Mouse (Mus musculus) forebrain, embryonic 15.5 days (tissue): ENCODE data around the gene Cnga1. TPM values are rescaled to one million over a fixed set of nuclear protein-coding genes. Genes with fewer than 3 reads are reported as not detected.
"Not testable (repeated sequence)": the region's sequence is repeated elsewhere in the genome, so short reads cannot be mapped to it uniquely, and the experiment has no call there.

Source experiments
- ATAC-seq: fragments of 200-750 bp; cut with Nextera tagmentation; replicated peaks from 2 replicates; pipeline ENCODE4 v1.8.0; 2017; ENCODE audit warnings: mild to moderate bottlenecking, moderate TSS enrichment, moderate library complexity
- H3K27ac ChIP-seq: fragments of 300-500 bp; sonication (generic); replicated peaks from 2 replicates; pipeline ENCODE4 v1.5.1; 2015; ENCODE audit warnings: mild to moderate bottlenecking, inconsistent platforms
- H3K27me3 ChIP-seq: fragments of 300-500 bp; sonication (generic); 2 replicates; pipeline ENCODE4 v1.6.1; 2015; ENCODE audit warnings: inconsistent platforms
- H3K36me3 ChIP-seq: fragments of 300-500 bp; sonication (generic); 2 replicates; pipeline ENCODE4 v1.6.1; 2015; ENCODE audit warnings: mild to moderate bottlenecking, inconsistent platforms
- H3K4me1 ChIP-seq: fragments of 300-500 bp; sonication (generic); 2 replicates; pipeline ENCODE4 v1.6.1; 2015; ENCODE audit warnings: inconsistent platforms
- H3K4me2 ChIP-seq: fragments of 300-500 bp; sonication (generic); replicated peaks from 2 replicates; pipeline ENCODE4 v1.6.1; 2015; ENCODE audit warnings: mild to moderate bottlenecking, inconsistent platforms
- H3K4me3 ChIP-seq: fragments of 300-500 bp; sonication (generic); 2 replicates; pipeline ENCODE4 v1.5.1; 2015; ENCODE audit warnings: mild to moderate bottlenecking, inconsistent platforms
- H3K9ac ChIP-seq: fragments of 300-500 bp; sonication (generic); replicated peaks from 2 replicates; pipeline ENCODE4 v1.6.1; 2015; ENCODE audit warnings: mild to moderate bottlenecking, inconsistent platforms
- H3K9me3 ChIP-seq: fragments of 300-500 bp; sonication (generic); 2 replicates; pipeline ENCODE4 v1.6.1; 2016; ENCODE audit warnings: inconsistent platforms
- WGBS: fragments of 180-500 bp; shearing (Covaris S2); methylation state at CpG from one replicate; pipeline ENCODE4 v1.1.7; 2015; ENCODE audit warnings: mixed read lengths; 5-methylcytosine and 5-hydroxymethylcytosine counted together
- polyA plus RNA-seq: library from polyadenylated mRNA; unstranded; fragments of >200 nt; fragmentation: Nextera tagmentation; extraction: Ambion mirVana; gene quantifications from 2 replicates; pipeline ENCODE4 v1.2.1, GENCODE M21; 2015

Cnga1 gene
- polyA plus RNA-seq, 1 experiment from 2014 or later, result not detected

GRCm38 (mm10) chr5:72636122-72636521 is 8.0 kb downstream of the Cnga1 start:
- Histone ChIP-seq H3K27ac (no peak overlapping the region), H3K4me1 (no peaks in the 10 kb centered on the region), H3K27me3 (no peaks in the 10 kb centered on the region), H3K9ac (no peak overlapping the region), H3K4me3 (no peak overlapping the region), H3K9me3 (no peaks in the 10 kb centered on the region), H3K4me2 (no peak overlapping the region), H3K36me3 (no peaks in the 10 kb centered on the region)
- 76% methylated on average over 3 of the region's 3 CpGs for WGBS
- ATAC-seq, result no peak

- Histone ChIP-seq H3K4me1 (no peaks in the 10 kb centered on the region), H3K27ac (no peak overlapping the region), H3K36me3 (no peaks in the 10 kb centered on the region), H3K9ac (no peak overlapping the region), H3K27me3 (no peaks in the 10 kb centered on the region), H3K9me3 (no peaks in the 10 kb centered on the region), H3K4me3 (no peak overlapping the region), H3K4me2 (no peak overlapping the region)
- 85% methylated on average over 9 of the region's 9 CpGs for WGBS
- ATAC-seq, result no peak
Observed at GRCm38 (mm10) chr5:72634791-72635271, 9.2 kb downstream of the Cnga1 start.

GRCm38 (mm10) chr5:72630026-72630425 is 14.0 kb downstream of the Cnga1 start:
- no peak overlapping the region for H3K4me3 ChIP-seq
- no peaks in the 10 kb centered on the region for H3K36me3 ChIP-seq
- no peak overlapping the region for H3K9ac ChIP-seq
- no peak overlapping the region for H3K4me2 ChIP-seq
- no peaks in the 10 kb centered on the region for H3K9me3 ChIP-seq
- 92% methylated on average over 6 of the region's 6 CpGs for WGBS
- no peak overlapping the region for H3K27ac ChIP-seq
- H3K27me3 ChIP-seq, result no peaks in the 10 kb centered on the region
- ATAC-seq, result no peak
- H3K4me1 ChIP-seq, result no peaks in the 10 kb centered on the region

GRCm38 (mm10) chr5:72621022-72621421 is 23.1 kb downstream of the Cnga1 start:
- no peak overlapping the region for H3K27ac ChIP-seq
- 90% methylated on average over 1 of the region's 1 CpGs for WGBS
- H3K9ac ChIP-seq, result no peak overlapping the region
- H3K36me3 ChIP-seq, result no peaks in the 10 kb centered on the region
- no peak overlapping the region for H3K4me3 ChIP-seq
- H3K27me3 ChIP-seq, result no peaks in the 10 kb centered on the region
- no peak for ATAC-seq
- no peak overlapping the region for H3K4me2 ChIP-seq
- no peaks in the 10 kb centered on the region for H3K9me3 ChIP-seq
- H3K4me1 ChIP-seq, result no peaks in the 10 kb centered on the region

- no peak for ATAC-seq
- Histone ChIP-seq H3K4me3 (no peak overlapping the region), H3K9ac (no peak overlapping the region), H3K36me3 (no peaks in the 10 kb centered on the region), H3K4me2 (no peak overlapping the region), H3K27ac (no peak overlapping the region), H3K4me1 (no peaks in the 10 kb centered on the region), H3K9me3 (no peaks in the 10 kb centered on the region), H3K27me3 (no peaks in the 10 kb centered on the region)
- 89% methylated on average over 4 of the region's 4 CpGs for WGBS
Observed at GRCm38 (mm10) chr5:72617413-72617812, 26.7 kb downstream of the Cnga1 start.

GRCm38 (mm10) chr5:72603138-72603537 is 40.9 kb downstream of the Cnga1 start:
- no peak overlapping the region for H3K27ac ChIP-seq

GRCm38 (mm10) chr5:72601006-72601405 is 43.1 kb downstream of the Cnga1 start:
- Histone ChIP-seq H3K4me1 (no peaks in the 10 kb centered on the region), H3K27me3 (no peaks in the 10 kb centered on the region), H3K36me3 (no peaks in the 10 kb centered on the region), H3K9ac (no peak overlapping the region), H3K4me2 (no peak overlapping the region), H3K4me3 (no peak overlapping the region), H3K27ac (no peak overlapping the region), H3K9me3 (no peaks in the 10 kb centered on the region)
- 8% methylated on average over 5 of the region's 5 CpGs for WGBS
- ATAC-seq, result no peak

More at GRCm38 (mm10) chr5:72603138-72603537, 40.9 kb downstream of the Cnga1 start:
- H3K27me3 ChIP-seq, result no peaks in the 10 kb centered on the region
- no peaks in the 10 kb centered on the region for H3K9me3 ChIP-seq
- no peaks in the 10 kb centered on the region for H3K4me1 ChIP-seq
- no peak overlapping the region for H3K9ac ChIP-seq
- ATAC-seq, result no peak
- 87% methylated on average over 4 of the region's 4 CpGs for WGBS
- no peak overlapping the region for H3K4me3 ChIP-seq
- H3K36me3 ChIP-seq, result no peaks in the 10 kb centered on the region
- H3K4me2 ChIP-seq, result no peak overlapping the region

GRCm38 (mm10) chr5:72587192-72587681 is 56.8 kb downstream of the Cnga1 start, which contains the start of gene Gm5868:
Gm5868 (minus strand) TSS chr5:72587551.
- Histone ChIP-seq H3K27ac (no peak within 1 kb of the TSS), H3K9ac (peak within 1 kb of the TSS; percentile 27), H3K4me2 (peak within 1 kb of the TSS; percentile 68), H3K4me3 (peak within 1 kb of the TSS; percentile 39), H3K36me3 (no peaks in the 10 kb centered on the region), H3K27me3 (no peaks in the 10 kb centered on the region), H3K4me1 (peaks cover 8% of the 10 kb centered on the region), H3K9me3 (no peaks in the 10 kb centered on the region)
- WGBS, result 3% methylated on average over 38 of the region's 38 CpGs
- peak; percentile 90 for ATAC-seq

- not testable (repeated sequence) for H3K9me3 ChIP-seq, H3K27ac ChIP-seq, H3K4me1 ChIP-seq, H3K27me3 ChIP-seq, H3K36me3 ChIP-seq
- peak; percentile 78 for ATAC-seq
- 45% methylated on average over 25 of the region's 25 CpGs for WGBS
- peak overlapping the region; percentile 27 for H3K9ac ChIP-seq
- peak overlapping the region; percentile 68 for H3K4me2 ChIP-seq
- peak overlapping the region; percentile 39 for H3K4me3 ChIP-seq
Observed at GRCm38 (mm10) chr5:72586667-72587191, 57.3 kb downstream of the Cnga1 start.

- not testable (repeated sequence) for ATAC-seq
Observed at GRCm38 (mm10) chr5:72586122-72586521, 58.0 kb downstream of the Cnga1 start.

GRCm38 (mm10) chr5:72580970-72581332 is 63.1 kb downstream of the Cnga1 start, which contains the start of gene Zar1:
Zar1 (minus strand) TSS chr5:72581254.
- Histone ChIP-seq H3K4me3 (peak within 1 kb of the TSS; percentile 45), H3K9ac (peak within 1 kb of the TSS; percentile 42), H3K4me2 (peak within 1 kb of the TSS; percentile 79)
- ATAC-seq, result peak; percentile 71
- H3K36me3 ChIP-seq, H3K4me1 ChIP-seq, H3K27me3 ChIP-seq, H3K27ac ChIP-seq, H3K9me3 ChIP-seq: not testable (repeated sequence)
- WGBS, result 6% methylated on average over 20 of the region's 21 CpGs

More at GRCm38 (mm10) chr5:72586122-72586521, 58.0 kb downstream of the Cnga1 start:
- not testable (repeated sequence) for H3K27me3 ChIP-seq, H3K27ac ChIP-seq, H3K4me1 ChIP-seq, H3K36me3 ChIP-seq, H3K4me3 ChIP-seq, H3K9me3 ChIP-seq, H3K9ac ChIP-seq, H3K4me2 ChIP-seq
- WGBS, result 47% methylated on average over 7 of the region's 7 CpGs

GRCm38 (mm10) chr5:72580088-72580969 is 63.7 kb downstream of the Cnga1 start:
- peak overlapping the region; percentile 42 for H3K9ac ChIP-seq
- WGBS, result 5% methylated on average over 53 of the region's 73 CpGs
- peak overlapping the region; percentile 45 for H3K4me3 ChIP-seq
- not testable (repeated sequence) for H3K27me3 ChIP-seq, H3K9me3 ChIP-seq, H3K27ac ChIP-seq, H3K36me3 ChIP-seq, H3K4me1 ChIP-seq
- H3K4me2 ChIP-seq, result peak overlapping the region; percentile 79
- peak; percentile 78 for ATAC-seq
